Mouse (Mus musculus): Measurements from ENCODE around the gene 6430531B16Rik. TPM values are rescaled to one million over a fixed set of nuclear protein-coding genes. Genes with fewer than 3 reads are reported as not detected.

The 6430531B16Rik gene
- polyA plus RNA-seq, 1 experiment, result not detected

DNA sequence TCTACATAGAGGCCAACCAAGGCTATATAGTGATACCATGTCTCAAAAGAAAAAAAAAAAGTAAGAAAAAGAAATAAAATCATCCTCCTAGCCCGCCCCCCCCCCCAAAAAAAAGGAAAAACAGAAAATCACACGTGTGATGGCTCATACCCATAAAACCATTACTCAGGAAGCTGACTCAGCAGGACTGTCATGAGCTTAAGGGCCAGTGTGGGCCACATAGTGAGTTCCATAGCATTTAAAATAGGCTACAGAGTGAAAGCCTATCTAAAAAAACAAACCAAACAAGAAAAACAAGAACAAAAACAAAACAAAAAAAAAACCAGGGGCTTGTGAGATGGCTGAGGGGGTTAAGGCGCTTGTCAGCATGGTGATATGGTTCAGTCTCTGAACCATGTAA is 2.2 kb upstream of the 6430531B16Rik start:
- TF ChIP-seq GATA1 (IDR thresholded peaks at IDR 0.05; ENCODE audit: low read length), result no peak

DNA sequence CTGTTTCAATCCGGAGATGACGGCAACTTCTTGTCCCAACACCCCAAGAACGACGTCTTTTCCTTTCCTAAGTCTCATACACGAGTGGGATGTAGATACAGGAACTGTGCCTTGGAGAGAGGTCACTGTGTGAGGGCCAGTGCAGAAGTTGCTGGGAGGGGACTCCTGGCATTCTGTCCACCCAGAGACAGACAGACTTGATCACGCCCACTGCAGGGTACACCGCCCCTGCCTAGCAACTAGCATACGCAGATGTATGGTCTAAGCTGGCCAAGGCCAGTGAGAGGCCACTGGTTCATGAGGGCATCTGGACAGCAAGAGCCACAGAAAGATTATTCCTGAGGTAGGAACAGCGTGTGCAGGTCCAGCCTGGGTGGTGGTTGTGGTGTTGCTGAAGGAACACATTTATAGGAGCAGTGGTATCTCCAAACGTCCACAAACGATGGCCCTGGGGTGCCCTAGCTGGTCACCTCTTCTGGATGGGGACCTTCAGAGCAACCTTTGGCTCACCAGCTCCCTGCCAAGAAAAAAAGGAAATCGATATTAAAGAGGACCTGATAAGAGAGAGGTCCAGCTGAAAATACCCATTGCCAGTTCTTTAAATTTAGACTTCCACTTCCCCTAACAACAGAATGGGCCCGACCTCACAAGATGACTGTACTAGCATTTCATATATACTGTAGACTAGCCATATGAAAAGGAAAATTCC is 610 bp upstream of the 6430531B16Rik start:
- no peak for TF ChIP-seq GATA1 (IDR thresholded peaks at IDR 0.05; ENCODE audit: low read length)

DNA sequence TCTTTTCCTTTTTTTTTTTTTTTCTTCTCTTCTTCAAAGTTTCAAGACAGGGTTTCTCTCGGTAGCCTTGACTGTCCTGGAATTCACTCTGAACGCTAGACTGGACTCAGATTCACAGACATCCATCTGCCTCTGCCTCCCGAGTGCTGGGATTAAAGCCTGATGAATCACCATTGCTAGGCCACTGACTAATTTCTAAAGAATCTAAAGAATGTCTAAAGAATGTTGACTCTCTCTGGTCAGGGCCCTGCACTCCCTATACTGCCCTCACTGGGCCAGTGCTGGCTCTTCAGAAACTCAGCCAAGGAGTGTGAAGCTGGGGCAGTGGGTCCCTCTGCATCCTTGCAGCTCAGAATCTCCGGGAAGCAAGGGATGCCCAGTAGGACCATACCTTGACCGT is 3.1 kb downstream of the 6430531B16Rik start:
- TF ChIP-seq GATA1 (IDR thresholded peaks at IDR 0.05; ENCODE audit: low read length), result no peak

DNA sequence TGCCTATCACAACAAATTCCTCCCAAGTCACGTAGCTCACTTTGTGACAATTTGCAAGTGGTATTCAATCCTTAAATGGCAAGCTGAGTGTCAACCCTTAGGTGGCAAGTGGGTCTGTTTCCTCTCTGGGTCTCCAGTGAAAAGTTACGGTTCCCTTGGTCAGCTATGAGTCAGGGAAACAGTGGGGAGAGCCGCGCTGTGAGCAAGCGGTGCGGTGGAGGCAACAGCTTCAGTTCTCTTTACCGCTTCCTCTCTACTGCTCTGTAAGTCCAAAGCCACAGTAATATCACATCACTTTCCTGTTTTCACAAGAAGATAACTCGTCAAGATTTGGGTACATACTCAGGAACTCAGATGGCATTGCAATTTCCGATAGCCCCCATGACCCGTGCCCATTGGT is 4.2 kb downstream of the 6430531B16Rik start:
- TF ChIP-seq GATA1 (IDR thresholded peaks at IDR 0.05; ENCODE audit: low read length), result no peak

DNA sequence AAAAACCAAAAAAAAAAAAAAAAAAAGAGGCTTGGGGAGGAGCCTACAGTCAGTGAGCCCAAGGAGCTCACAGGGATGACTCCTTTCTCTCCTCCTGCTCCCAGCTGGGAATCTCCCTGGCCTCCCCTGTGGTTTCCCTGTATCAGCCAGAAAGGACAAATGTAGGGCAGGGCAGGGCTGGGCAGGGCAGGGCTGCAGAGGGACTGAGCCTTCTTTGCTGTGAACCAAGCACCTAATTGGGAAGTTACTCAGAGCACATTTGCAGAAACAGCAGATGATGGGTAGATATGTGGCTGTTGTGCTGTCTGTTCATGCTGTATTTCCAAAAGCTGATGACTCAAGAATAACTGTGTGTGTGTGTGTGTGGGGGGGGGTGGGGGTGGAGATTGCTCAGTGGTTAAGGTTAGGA is 5.6 kb downstream of the 6430531B16Rik start:
- no peak for TF ChIP-seq GATA1 (IDR thresholded peaks at IDR 0.05; ENCODE audit: low read length)

DNA sequence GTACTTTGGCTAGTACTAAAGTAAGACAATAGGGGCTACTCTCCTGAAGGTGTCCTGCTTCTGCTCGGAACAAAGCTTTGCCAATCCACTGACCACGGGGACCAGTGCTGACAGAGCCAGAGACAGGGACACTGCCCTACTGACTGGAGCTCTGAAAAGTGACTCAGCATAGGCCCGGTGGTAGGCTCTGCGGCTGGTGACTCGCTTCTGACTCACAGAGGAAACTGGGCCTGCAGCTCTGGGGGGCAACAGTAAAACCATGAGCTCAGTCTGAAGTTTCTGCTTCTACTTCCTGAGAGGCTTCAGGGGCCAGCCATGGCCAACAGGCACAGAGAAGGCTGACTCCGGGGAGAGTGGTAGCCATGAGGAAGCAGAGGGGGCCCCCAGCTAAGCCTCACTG is 7.1 kb downstream of the 6430531B16Rik start:
- no peak for TF ChIP-seq GATA1 (IDR thresholded peaks at IDR 0.05; ENCODE audit: low read length)

DNA sequence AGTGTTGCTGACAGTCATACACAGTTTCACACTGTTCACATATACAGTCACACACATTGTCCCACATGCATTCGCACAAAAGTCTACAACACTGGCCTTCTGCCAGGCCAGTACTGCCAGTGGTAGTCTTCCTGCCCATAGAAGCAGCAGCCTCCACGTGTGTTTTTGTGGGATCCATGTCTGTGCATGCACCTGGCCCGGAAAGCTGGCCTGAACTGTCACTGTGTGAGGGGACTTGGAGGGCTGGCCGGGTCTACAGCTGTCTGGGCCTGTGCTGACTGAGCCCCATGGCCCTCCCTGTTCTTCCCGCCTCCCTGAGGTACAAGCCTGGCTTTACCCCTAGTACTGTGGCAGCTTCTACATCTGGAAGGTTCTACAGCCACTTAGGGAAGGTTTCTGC is 7.6 kb downstream of the 6430531B16Rik start:
- TF ChIP-seq GATA1 (IDR thresholded peaks at IDR 0.05; ENCODE audit: low read length), result no peak

DNA sequence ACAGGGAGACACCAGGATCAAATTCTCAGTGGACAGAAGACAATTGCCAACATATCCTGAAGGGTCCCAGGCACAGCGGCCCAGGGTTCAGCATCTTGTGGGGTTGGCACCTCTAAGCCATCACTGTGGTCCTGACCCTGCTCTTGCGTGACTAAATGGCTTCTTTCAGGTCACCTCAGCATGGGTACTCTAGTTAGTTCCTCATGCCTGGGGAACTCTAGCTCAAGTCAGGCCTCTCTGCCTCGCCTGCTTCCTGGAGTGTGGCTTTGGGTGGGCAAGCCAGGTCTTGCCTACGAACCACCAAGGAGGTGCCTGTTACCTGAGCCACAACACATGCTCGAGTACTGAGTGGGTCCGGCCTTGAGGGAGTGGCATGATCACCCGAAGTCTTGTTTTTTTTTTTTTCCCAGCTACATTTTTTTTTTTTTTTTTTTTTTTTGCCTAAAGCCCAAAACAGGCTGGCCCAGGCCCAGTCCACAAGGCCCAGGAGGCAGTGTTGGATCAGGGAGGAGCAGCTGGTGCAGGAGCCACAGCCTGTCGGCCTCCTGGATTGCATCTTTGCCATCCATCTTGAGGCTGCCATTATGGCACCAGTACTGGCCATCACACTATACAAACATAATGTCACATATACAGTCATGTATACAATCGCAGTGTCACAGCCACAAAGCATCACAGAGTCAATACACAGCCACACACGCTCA is 8.2 kb downstream of the 6430531B16Rik start:
- TF ChIP-seq GATA1 (IDR thresholded peaks at IDR 0.05; ENCODE audit: low read length), result no peak

DNA sequence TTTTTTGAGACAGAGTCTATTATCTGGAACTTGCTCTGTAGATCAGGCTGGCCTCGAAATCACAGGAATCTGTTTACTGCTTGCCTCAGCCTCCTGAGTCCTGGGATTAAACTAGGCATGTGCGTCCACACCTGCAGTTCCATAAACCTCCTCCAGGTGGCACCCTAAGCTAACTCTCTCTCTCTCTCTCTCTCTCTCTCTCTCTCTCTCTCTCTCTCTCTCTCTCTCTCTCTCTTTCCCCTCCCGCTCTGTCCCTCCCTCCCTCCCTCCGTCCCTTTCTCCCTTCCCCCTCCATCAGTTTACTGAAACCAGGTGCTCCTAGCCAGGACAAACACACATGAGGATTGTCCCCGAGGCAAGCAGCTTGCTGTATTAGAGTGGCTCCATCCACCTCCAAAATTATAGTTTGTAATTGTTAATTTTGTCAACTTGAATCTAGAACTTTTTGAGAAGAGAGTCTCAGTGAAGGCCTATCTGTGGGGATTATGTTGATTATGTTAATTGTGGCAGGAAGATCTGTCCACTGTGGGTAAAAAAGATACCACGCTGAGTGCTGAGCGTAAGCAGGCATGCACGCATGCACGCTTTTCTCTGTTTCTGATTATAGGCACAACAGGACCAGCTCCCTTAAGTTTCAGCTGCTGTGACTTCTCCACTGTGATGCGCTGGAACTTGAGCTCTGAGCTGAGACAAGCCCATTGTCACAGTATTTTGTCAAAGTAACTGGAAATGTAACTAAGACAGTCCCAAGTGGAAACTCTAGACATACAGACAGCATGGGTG is 9.0 kb downstream of the 6430531B16Rik start:
- no peak for TF ChIP-seq GATA1 (IDR thresholded peaks at IDR 0.05; ENCODE audit: low read length)

DNA sequence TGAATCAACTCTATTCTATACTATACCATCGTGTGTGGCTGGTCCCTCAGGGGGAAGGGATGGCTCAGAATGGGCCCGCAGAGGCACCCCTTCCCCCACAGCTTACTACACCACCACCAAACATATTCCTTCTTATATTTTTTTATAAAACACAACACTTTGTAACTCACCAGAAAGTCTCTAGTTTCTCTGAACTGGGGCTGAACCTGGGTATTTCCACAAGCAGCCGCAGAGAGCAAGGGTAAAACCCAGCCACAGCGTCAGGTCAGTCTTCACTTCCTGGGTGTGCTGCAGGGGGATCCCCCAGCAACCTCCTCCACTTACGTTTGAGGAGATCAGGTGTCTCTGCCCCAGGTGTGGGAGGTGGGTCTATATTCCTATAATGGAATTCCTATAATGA is 10.1 kb downstream of the 6430531B16Rik start:
- no peak for TF ChIP-seq GATA1 (IDR thresholded peaks at IDR 0.05; ENCODE audit: low read length)

DNA sequence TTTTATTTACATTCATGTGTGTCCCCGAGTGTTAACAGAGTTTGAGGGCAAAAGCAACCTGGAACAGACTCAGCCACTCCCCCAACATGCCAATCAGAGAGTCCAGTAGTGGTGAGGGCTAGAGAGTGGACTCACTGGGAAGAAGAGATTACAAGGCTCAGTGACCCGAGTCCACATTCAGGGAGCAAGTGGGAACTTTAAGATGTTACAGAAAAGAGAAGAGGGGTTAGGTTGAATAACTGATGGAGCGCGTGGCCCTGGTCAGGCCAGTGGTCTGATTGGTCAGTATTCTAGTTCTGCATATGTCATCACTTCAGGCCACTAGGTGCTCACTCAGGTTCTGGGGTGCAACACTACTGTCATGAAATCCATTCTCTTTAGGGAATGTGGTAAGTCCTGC is 11.4 kb downstream of the 6430531B16Rik start:
- TF ChIP-seq GATA1 (IDR thresholded peaks at IDR 0.05; ENCODE audit: low read length), result no peak

DNA sequence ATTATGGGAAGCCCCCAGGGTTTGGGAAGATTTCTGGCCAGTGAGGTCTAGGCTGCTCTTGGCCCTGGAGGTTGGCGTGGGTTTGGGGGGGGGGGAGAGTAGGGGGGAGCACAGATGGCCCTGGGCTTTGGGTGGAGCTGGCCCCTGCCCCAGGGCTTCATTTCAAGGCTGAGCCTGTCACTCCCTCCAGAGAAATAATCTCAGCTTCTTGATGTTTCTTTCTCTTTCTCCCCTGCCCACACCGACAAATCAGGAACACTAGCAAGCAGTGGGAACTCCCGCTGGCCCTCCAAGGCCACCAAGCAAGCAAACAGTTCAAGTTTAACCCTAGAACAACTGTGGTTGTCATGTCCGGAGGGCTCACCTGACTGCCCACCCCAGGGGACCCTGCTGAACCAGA is 14.7 kb downstream of the 6430531B16Rik start:
- TF ChIP-seq GATA1 (IDR thresholded peaks at IDR 0.05; ENCODE audit: low read length), result no peak

DNA sequence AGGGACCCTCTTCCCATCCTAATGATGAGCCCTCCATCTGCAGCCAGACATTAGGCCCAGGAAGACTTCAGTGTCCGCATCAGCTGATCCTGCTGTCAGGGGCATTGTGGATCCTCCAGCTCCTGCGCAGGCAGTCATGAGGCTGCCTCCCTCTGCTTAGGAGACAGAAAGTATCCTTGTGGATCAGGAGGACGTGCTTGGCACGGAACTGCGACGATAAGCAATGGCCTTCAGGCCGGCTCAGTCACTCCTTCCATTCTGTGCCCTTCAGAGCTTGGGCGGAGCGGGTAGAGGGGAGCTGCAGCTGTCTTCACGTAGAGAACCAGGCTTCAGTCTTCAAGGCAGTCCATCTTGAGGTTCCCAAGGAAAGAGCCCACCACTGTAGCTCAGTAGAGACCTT is 17.4 kb downstream of the 6430531B16Rik start:
- no peak for TF ChIP-seq GATA1 (IDR thresholded peaks at IDR 0.05; ENCODE audit: low read length)

DNA sequence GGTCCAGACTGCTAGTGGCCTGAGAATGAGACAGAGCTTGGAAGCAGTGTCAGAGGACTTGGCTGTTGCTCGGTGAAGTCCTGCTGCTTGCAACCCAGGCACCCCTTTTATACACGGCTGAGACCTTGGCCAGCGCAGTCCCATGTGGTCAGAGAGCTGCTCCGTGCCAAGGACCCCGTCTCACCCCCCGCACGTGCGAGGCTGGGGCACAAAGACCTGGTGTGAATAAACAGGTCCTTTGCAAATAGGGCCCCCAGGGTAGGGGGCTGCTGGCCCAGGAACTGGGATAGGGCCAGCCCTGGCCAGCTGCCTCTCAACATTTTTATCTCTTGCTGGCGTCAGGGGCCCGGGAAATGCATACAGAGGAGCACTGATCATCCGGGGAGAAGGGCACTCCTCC is 20.6 kb downstream of the 6430531B16Rik start:
- TF ChIP-seq GATA1 (IDR thresholded peaks at IDR 0.05; ENCODE audit: low read length), result no peak

DNA sequence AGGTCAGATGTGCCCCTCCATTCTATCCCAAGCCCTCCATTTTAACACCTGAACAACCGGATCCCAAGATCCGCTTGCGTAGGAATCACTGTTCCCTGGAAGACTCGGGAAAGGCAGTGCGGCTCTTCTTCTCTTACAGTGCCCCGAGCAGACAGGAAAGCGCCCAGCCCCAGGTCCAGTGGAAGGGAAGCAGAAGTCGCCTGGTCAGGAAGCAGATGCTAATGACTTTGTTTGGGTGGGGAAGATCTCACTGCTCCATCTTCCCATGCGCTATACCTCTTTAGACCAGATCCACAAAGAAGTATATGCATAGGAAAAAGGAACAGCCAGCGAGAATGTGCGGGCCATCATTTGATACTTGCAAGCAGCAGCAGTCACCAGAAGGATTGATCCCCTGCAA is 21.1 kb downstream of the 6430531B16Rik start:
- TF ChIP-seq GATA1 (IDR thresholded peaks at IDR 0.05; ENCODE audit: low read length), result no peak

DNA sequence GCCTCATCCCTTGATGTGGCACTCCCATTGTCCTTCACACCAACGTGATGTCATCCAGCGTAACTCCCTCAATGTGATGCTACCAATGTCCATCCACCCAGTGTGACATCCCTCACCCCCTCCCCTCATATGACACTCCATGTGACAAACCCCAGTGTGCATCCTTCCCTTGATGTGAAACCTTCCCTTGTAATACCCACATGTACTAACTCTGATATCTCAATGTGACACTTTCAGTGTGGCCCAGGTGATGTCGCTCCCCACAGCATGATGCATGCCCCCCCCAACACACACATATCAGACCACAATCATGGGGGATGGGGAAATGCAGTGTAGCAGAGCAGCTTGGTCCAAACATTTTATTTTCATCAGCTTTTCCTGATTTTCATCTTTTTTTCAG is 21.9 kb downstream of the 6430531B16Rik start:
- no peak for TF ChIP-seq GATA1 (IDR thresholded peaks at IDR 0.05; ENCODE audit: low read length)

All from G1E-ER4 (cell line).